Mouse (Mus musculus) olfactory bulb, adult 2 months (tissue): ENCODE measurements around the gene Psmd8. TPM values are rescaled to one million over a fixed set of nuclear protein-coding genes. Genes with fewer than 3 reads are reported as not detected.
A peak's percentile ranks its signal among the peaks of the same experiment; 100 is the strongest.

Experiments used
- H3K27ac ChIP-seq: fragments of 200-500 bp; 2 replicates; pipeline ENCODE4 v1.5.1; 2012; ENCODE audit warnings: low read depth, low read length; ENCODE audit not compliant: insufficient read depth
- H3K4me1 ChIP-seq: fragments of 200-500 bp; 2 replicates; pipeline ENCODE4 v1.6.1; 2012; ENCODE audit warnings: low read length; ENCODE audit not compliant: control insufficient read depth, insufficient read depth
- H3K4me3 ChIP-seq: fragments of 200-500 bp; 2 replicates; pipeline ENCODE4 v1.5.1; 2012; ENCODE audit warnings: mild to moderate bottlenecking, low read depth, low read length, moderate library complexity; ENCODE audit not compliant: insufficient read depth
- CTCF ChIP-seq: fragments of 200-500 bp; IDR thresholded peaks from 2 replicates; pipeline ENCODE4 v1.5.1; 2012; ENCODE audit warnings: low read depth, mild to moderate bottlenecking, low read length, moderate library complexity; ENCODE audit not compliant: insufficient read depth
- POLR2A ChIP-seq: fragments of 200-500 bp; IDR thresholded peaks from 2 replicates; pipeline ENCODE4 v1.6.1; 2012; ENCODE audit warnings: mild to moderate bottlenecking, low read depth, low read length, moderate library complexity; ENCODE audit not compliant: insufficient read depth
- WGBS: fragments of 180-500 bp; shearing (Covaris S2); methylation state at CpG from one replicate; pipeline ENCODE4 v1.1.7; 2018; 5-methylcytosine and 5-hydroxymethylcytosine counted together
- polyA plus RNA-seq: library from polyadenylated mRNA; stranded (reverse); fragments of >200 nt; gene quantifications from 2 replicates; pipeline ENCODE4 v1.2.4, GENCODE M21; 2012; ENCODE audit warnings: low replicate concordance; ENCODE audit not compliant: missing spikeins, insufficient read depth, insufficient read length

Psmd8 gene
- polyA plus RNA-seq, 1 experiment: not detected

GRCm38 (mm10) chr7:29172390-29173016, 8.0 kb downstream of the Psmd8 start:
- Histone ChIP-seq H3K4me3 (no peak overlapping the region), H3K4me1 (peaks cover 41% of the 10 kb centered on the region), H3K27ac (no peak overlapping the region)
- 64% methylated on average over 32 of the region's 32 CpGs for WGBS
- no peak for TF ChIP-seq POLR2A
- TF ChIP-seq CTCF: no peak

- peaks cover 41% of the 10 kb centered on the region for H3K4me1 ChIP-seq
- no peak overlapping the region for H3K27ac ChIP-seq
- TF ChIP-seq CTCF (no peak), POLR2A (no peak)
- WGBS: 13% methylated on average over 34 of the region's 34 CpGs
- no peak overlapping the region for H3K4me3 ChIP-seq
Observed at GRCm38 (mm10) chr7:29171562-29172097, 8.9 kb downstream of the Psmd8 start.

GRCm38 (mm10) chr7:29170755-29171561, 9.5 kb downstream of the Psmd8 start:
- 2% methylated on average over 43 of the region's 43 CpGs for WGBS
- H3K27ac ChIP-seq: no peak overlapping the region
- H3K4me1 ChIP-seq: peaks cover 41% of the 10 kb centered on the region
- TF ChIP-seq CTCF (no peak), POLR2A (no peak)
- H3K4me3 ChIP-seq: peak overlapping the region; percentile 90

- Histone ChIP-seq H3K4me1 (peaks cover 41% of the 10 kb centered on the region), H3K27ac (peak within 1 kb of the TSS; percentile 36; the same call in 1 of the 2 replicates)
- WGBS: under 1% methylated on average over 30 of the region's 30 CpGs
Observed at GRCm38 (mm10) chr7:29170066-29170754, 10.3 kb downstream of the Psmd8 start, which contains the start of the genes Ggn and Spred3. TSS of gene Ggn (plus strand) at chr7:29170210. TSS of gene Spred3 (minus strand) at chr7:29170411.

GRCm38 (mm10) chr7:29169231-29170065, 11.1 kb downstream of the Psmd8 start:
- under 1% methylated on average over 30 of the region's 39 CpGs for WGBS
- Histone ChIP-seq H3K4me1 (peaks cover 41% of the 10 kb centered on the region), H3K4me3 (peak overlapping the region; percentile 90), H3K27ac (peak overlapping the region; percentile 36; the same call in 1 of the 2 replicates)
- no peak for TF ChIP-seq CTCF
- peak; percentile 11; the same call in 1 of the 2 replicates for TF ChIP-seq POLR2A

More at GRCm38 (mm10) chr7:29170066-29170754, 10.3 kb downstream of the Psmd8 start, which contains the start of the genes Ggn and Spred3:
- peak within 1 kb of the TSS; percentile 90 for H3K4me3 ChIP-seq
- TF ChIP-seq POLR2A (no peak), CTCF (no peak)

- H3K27ac ChIP-seq: peak overlapping the region; percentile 36; the same call in 1 of the 2 replicates
- WGBS: 0% methylated on average over 14 of the region's 14 CpGs
- no peak for TF ChIP-seq CTCF
- no peak for TF ChIP-seq POLR2A
Observed at GRCm38 (mm10) chr7:29168791-29169230, 11.7 kb downstream of the Psmd8 start.

GRCm38 (mm10) chr7:29168121-29168695, 12.3 kb downstream of the Psmd8 start:
- TF ChIP-seq POLR2A (no peak), CTCF (no peak)
- H3K4me3 ChIP-seq: peak overlapping the region; percentile 90
- H3K4me1 ChIP-seq: peaks cover 41% of the 10 kb centered on the region
- H3K27ac ChIP-seq: no peak overlapping the region
- WGBS: 18% methylated on average over 10 of the region's 10 CpGs

More at GRCm38 (mm10) chr7:29168791-29169230, 11.7 kb downstream of the Psmd8 start:
- Histone ChIP-seq H3K4me3 (peak overlapping the region; percentile 90), H3K4me1 (peaks cover 41% of the 10 kb centered on the region)
